Mouse (Mus musculus) lung, postnatal 0 days (tissue): ENCODE measurements around the gene Car5a.

Experiments
- CTCF ChIP-seq: IDR thresholded peaks from 2 replicates; pipeline ENCODE4 v1.5.1; 2016; ENCODE audit warnings: antibody characterized with exemption, mild to moderate bottlenecking
- EP300 ChIP-seq: IDR thresholded peaks from 2 replicates; pipeline ENCODE4 v1.6.1; 2016; ENCODE audit warnings: antibody characterized with exemption, mild to moderate bottlenecking, control low read depth

DNA sequence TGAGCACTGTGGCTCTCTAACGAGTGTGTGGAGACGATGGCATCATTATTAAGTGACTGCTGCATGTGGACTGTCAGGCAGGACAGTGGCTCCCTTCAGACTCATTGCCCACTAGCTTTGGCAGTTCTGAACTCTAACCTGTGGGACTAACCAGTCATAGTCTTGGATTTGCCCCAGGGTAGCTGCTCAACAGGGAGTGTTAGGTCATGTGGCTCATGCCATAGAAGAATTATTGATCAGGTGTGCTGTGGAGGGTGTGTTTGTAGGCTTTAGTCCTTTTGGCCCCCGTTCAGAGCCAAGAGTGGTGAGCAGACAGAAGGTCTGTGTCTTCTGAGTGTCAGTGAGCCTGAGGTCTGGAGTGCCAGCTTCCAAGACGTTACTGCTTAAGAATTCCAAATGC, 48.2 kb upstream of the Car5a start:
- no peak for TF ChIP-seq EP300
- TF ChIP-seq CTCF = no peak
